Mouse (Mus musculus) frontal cortex, postnatal 25 days (tissue): ENCODE results near the gene Plxnc1.

ENCODE experiments used
- DNase-seq, 2 experiments: peaks; one replicate each; pipeline ENCODE4 v3.0.0; 2022; ENCODE audit warnings: low spot score in 2 of 2

Gene Plxnc1

GRCm38 (mm10) chr10:94871102-94871501 is 73.5 kb downstream of the Plxnc1 start:
- no peak for DNase-seq

DNA sequence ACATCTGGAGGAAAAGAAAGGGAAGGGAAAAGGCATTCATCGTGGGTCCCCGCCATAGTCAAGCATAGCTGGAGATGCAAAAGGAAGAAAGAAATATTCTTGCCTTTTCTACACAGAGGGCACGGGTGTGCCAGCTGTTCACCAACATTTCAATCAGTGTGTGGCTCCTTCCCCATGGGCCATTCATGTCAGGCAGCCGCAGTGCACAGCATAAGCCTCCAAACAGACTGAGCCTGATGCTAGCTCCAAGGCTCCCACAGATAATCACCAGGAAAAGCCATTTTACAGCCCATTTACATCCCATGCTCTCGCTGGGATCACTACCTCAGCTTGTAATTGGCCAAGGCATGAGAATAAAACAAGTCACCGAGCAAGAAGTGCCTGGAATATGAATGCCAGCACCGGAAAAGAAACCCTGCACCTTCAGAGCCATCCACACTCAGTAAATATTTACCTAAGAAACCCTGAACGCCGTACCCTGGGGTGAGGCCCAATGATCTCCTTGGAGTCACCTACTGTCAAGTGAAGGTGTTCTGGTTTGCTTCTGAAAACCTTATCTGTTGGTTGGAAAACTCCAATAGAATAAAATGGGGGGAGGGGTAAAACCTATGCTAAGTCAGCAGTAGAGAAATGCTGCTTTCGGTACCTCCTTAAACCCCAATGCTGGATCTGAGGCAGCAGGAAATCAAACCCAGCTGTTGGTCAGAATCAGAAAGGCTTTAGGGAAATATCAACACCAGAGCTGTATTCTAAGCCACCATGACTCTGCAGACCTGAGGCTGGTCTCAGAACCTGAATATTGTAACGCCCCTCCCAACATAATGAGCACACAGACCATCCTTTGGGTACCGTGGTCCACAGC is 77.4 kb downstream of the Plxnc1 start:
- DNase-seq = no peak

DNA sequence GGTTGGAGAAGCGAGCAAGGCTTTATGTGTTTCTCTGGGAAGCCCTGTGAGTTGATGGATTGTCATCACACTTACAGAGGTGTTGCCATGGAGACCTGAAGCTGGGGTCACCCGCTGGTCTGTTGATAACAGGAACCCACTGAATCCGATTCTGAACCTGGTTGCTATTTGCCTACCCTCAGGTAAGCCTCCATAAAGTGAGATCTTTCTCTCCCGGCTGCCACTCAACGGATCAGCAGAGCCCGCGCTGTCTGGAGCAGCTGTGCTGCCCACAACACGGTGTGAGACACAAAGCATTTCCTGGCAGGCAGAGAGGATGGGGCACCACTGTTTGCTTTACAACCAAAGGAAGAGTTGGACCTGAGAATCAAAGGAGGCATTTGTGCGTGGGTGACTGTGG is 79.4 kb downstream of the Plxnc1 start:
- no peak for DNase-seq

GRCm38 (mm10) chr10:94864199-94864928 is 80.3 kb downstream of the Plxnc1 start:
- DNase-seq = no peak

GRCm38 (mm10) chr10:94863251-94863650 is 81.4 kb downstream of the Plxnc1 start:
- no peak for DNase-seq

GRCm38 (mm10) chr10:94860870-94861269 is 83.8 kb downstream of the Plxnc1 start:
- DNase-seq = no peak

- no peak for DNase-seq
Observed at GRCm38 (mm10) chr10:94858277-94859033, 86.2 kb downstream of the Plxnc1 start.

DNA sequence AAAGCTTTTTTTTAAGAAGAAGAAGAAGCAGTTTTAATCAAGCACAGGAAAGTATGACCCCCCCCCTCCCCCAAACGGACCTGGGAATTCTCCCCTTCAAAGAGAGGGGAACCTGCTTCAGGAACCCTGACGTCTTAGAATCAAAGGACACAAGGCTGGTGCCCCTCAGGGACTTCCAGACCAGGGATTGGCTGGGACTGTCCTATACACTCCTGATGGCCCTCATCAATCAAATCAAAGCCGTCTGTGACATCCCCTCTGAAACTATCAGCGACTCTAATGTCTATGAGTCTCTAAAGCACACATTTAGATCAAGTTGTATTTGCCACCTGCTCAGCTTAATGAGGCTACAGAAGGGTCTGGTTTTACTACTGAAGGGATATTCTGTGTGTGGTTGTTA is 94.1 kb downstream of the Plxnc1 start:
- DNase-seq = no peak

DNA sequence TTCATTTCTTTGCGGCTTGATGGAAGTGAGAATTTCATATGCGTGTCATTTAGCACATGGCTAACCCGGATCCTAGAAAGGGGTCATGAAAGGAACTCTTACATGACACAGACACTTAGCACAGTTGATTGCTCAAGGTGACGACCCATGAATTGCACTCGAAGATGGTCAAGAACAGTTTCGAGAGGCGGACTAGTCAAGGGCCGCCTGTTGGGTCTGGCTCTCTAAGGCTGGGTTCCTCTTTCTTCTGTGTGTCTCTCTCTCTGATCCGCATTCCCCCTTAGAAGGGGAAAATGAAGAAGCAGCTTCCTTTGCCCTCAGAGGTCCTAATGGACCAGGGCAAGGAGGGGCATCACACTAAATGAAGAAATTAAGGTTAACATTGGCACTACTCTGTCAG is 94.7 kb downstream of the Plxnc1 start:
- no peak for DNase-seq

DNA sequence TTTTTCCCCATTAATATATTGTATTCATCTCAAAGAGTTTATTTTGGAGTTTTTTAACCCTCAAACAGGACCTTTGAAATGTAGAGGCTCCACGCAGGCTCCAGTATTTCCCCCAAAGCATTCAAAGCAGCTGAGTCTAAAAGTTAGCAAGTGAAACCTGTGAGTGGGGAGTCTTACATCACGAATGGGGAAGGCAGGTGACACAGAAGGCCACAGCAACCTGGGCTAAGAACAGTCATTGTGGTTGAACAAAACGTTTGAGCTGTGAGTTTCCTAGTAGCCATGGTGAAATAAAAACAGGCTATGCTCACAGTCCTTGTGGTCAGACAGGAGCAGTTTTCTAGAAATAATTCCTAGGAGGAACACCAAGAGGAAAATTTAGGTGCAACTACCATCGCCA is 95.3 kb downstream of the Plxnc1 start:
- no peak for DNase-seq

- DNase-seq = no peak
Observed at GRCm38 (mm10) chr10:94848344-94848743, 96.3 kb downstream of the Plxnc1 start.

DNA sequence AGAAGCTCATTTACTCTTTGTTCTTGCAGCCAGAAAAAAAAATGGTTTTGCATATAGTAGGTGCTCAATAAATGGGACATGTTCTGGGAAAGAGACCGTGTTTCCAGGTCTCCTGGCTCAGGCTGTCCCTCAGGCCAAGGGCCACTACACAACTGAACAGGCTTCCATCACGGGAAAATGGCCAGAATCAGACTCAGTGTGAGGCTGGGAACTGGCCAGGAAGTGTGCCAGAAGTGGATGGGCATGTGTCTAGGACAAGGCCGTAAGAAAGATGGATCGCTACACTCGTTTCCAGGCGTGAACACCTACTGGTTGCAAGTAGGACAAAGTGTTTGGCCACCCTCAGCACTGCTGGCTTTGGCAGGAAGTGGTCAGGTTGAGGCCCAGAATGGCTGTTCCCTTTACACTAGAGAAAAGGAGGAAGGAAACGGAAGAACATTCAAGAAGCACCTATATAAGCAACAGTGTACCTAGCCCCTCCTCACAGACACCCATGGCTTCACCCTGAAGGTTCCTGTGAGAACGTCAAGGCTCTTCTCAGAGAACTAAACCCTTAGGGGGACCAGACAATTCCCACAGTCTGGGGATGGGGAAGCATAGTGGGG is 98.0 kb downstream of the Plxnc1 start:
- no peak for DNase-seq

- no peak for DNase-seq
Observed at GRCm38 (mm10) chr10:94844692-94845091, 99.9 kb downstream of the Plxnc1 start.

- DNase-seq = no peak
Observed at GRCm38 (mm10) chr10:94835874-94836273, 108.8 kb downstream of the Plxnc1 start.

GRCm38 (mm10) chr10:94829407-94829806 is 115.2 kb downstream of the Plxnc1 start:
- DNase-seq = peak; percentile 83 to 86

DNA sequence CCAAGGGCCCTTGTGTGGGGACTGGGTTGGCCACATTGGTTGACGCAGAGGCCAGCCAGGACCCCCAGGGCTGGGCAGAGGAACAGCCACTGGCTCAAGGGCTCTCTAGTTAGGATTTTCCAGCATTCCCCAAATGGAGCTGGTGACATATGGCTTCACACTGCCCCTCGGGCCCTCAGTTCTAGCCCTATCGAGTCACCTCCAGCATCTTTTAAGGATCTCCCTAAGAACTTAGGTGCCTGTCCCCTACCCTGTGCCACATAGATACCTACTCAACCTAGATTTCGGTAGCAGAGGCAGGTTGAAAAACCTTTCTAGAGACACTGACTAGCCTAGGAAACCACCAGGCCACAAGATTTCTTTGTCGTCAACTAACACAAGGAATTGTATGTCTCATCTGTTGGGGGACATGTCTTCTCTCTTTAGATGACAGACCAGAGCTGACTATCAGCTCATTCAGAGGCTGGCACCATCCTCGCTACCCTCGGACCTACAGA is 115.9 kb downstream of the Plxnc1 start:
- DNase-seq = no peak

- DNase-seq = no peak
Observed at GRCm38 (mm10) chr10:94827890-94828733, 116.5 kb downstream of the Plxnc1 start.

DNA sequence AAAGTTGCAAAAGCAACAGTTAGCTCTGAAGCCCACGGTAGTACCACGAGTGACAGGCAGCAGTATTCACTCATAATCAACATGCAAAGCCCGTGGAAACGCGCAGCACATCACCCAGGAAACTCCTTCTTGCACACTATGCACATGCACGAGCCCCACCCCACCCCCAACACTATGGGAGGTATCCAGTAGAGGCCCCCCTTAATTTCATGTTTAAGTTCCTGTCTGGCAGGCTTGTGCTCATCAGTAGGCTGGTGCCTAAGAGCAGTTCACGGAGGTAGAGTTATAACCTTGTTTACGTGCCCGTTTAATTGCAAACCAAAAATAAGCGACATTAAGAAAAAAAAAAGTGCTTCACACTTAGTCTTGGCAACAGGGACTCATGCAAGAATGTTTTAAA is 117.3 kb downstream of the Plxnc1 start:
- no peak for DNase-seq

GRCm38 (mm10) chr10:94826436-94826835 is 118.2 kb downstream of the Plxnc1 start:
- no peak for DNase-seq

- no peak for DNase-seq
Observed at GRCm38 (mm10) chr10:94825951-94826350, 118.7 kb downstream of the Plxnc1 start.
